Mouse (Mus musculus) liver, postnatal 0 days (tissue): Measurements from ENCODE around the gene Sass6. TPM values are rescaled to one million over a fixed set of nuclear protein-coding genes. Genes with fewer than 3 reads are reported as not detected.
A peak's percentile ranks its signal among the peaks of the same experiment; 100 is the strongest.

Experiments
- ATAC-seq: fragments of 200-750 bp; cut with Nextera tagmentation; 2 replicates; pipeline ENCODE4 v1.8.0; 2017; ENCODE audit warnings: mild to moderate bottlenecking, moderate library complexity
- DNase-seq: peaks from one replicate; pipeline ENCODE4 v3.0.0-alpha.2; 2016
- H3K27ac ChIP-seq: fragments of 300-500 bp; sonication (generic); 2 replicates; pipeline ENCODE4 v1.5.1; 2014; ENCODE audit warnings: antibody characterized with exemption, moderate library complexity, mild to moderate bottlenecking, low read depth
- H3K27me3 ChIP-seq: fragments of 300-500 bp; sonication (generic); 2 replicates; pipeline ENCODE4 v1.6.1; 2014; ENCODE audit warnings: low read length, control low read depth, mixed read lengths; ENCODE audit not compliant: insufficient read depth
- H3K36me3 ChIP-seq: fragments of 300-500 bp; sonication (generic); replicated peaks from 2 replicates; pipeline ENCODE4 v1.6.1; 2014; ENCODE audit warnings: mild to moderate bottlenecking, control low read depth, low read length, moderate library complexity, mixed read lengths; ENCODE audit not compliant: insufficient read depth
- H3K4me1 ChIP-seq: fragments of 300-500 bp; sonication (generic); 2 replicates; pipeline ENCODE4 v1.6.1; 2014; ENCODE audit warnings: antibody characterized with exemption, mild to moderate bottlenecking, control low read depth; ENCODE audit not compliant: insufficient read depth
- H3K4me2 ChIP-seq: fragments of 300-500 bp; sonication (generic); 2 replicates; pipeline ENCODE4 v1.6.1; 2014; ENCODE audit warnings: low read depth, mild to moderate bottlenecking, low read length, moderate library complexity, mixed read lengths
- H3K4me3 ChIP-seq: fragments of 300-500 bp; sonication (generic); 2 replicates; pipeline ENCODE4 v1.5.1; 2014; ENCODE audit warnings: low read depth, low read length
- H3K9ac ChIP-seq: fragments of 300-500 bp; sonication (generic); replicated peaks from 2 replicates; pipeline ENCODE4 v1.6.1; 2014; ENCODE audit warnings: mild to moderate bottlenecking, moderate library complexity
- H3K9me3 ChIP-seq: fragments of 300-500 bp; sonication (generic); 2 replicates; pipeline ENCODE4 v1.6.1; 2016; ENCODE audit warnings: mild to moderate bottlenecking, control low read depth, low read length, mixed read lengths
- CTCF ChIP-seq: sonication (generic); IDR thresholded peaks from 2 replicates; pipeline ENCODE4 v1.5.1; 2016; ENCODE audit warnings: antibody characterized with exemption, low read depth
- EP300 ChIP-seq: IDR thresholded peaks from 2 replicates; pipeline ENCODE4 v1.6.1; 2016; ENCODE audit warnings: antibody characterized with exemption, low read depth, mild to moderate bottlenecking
- WGBS: fragments of 180-500 bp; shearing (Covaris S2); extraction: QIAGEN DNeasy Blood & Tissue Kit; methylation state at CpG from one replicate; pipeline ENCODE4 v1.1.7; 2014; ENCODE audit not compliant: insufficient replicate concordance; 5-methylcytosine and 5-hydroxymethylcytosine counted together
- polyA plus RNA-seq: library from polyadenylated mRNA; unstranded; fragments of >200 nt; fragmentation: Nextera tagmentation; extraction: Ambion mirVana; gene quantifications from 2 replicates; pipeline ENCODE4 v1.2.1, GENCODE M21; 2015

Sass6 gene
- polyA plus RNA-seq, 1 experiment from 2014 or later, result 7.4 TPM

DNA sequence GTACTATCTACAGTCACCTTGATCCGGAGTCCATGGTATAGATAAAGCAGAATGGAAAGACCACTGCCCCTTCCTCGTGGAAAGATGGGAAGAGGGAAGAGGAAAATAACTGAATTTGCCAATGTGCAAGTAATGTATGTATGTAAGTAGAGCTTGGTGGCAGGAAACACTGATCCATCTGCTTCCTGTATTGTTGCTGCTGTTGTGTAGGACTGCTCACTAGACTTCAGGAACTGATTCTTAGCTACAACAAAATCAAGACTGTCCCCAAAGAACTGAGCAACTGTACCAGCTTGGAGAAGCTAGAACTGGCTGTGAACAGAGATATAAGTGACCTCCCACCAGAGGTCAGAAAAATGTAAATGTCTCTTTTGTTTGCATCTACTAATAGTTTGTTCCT is 24.2 kb upstream of the Sass6 start:
- no peak overlapping the region for H3K4me3 ChIP-seq
- DNase-seq, result no peak
- H3K4me1 ChIP-seq, result no peaks in the 10 kb centered on the region
- H3K9ac ChIP-seq, result no peak overlapping the region
- H3K27ac ChIP-seq, result no peak overlapping the region
- no peak overlapping the region for H3K4me2 ChIP-seq
- TF ChIP-seq EP300 (no peak), CTCF (no peak)
- WGBS, result 37% methylated on average over 2 of the region's 2 CpGs
- no peaks in the 10 kb centered on the region for H3K27me3 ChIP-seq
- no peaks in the 10 kb centered on the region for H3K36me3 ChIP-seq
- no peak for ATAC-seq
- H3K9me3 ChIP-seq, result peaks cover 5% of the 10 kb centered on the region; the same call in 1 of the 2 replicates

- Histone ChIP-seq H3K4me2 (no peak overlapping the region), H3K9me3 (no peaks in the 10 kb centered on the region), H3K9ac (no peak overlapping the region), H3K4me1 (no peaks in the 10 kb centered on the region), H3K27ac (no peak overlapping the region), H3K36me3 (peaks cover 18% of the 10 kb centered on the region), H3K27me3 (no peaks in the 10 kb centered on the region), H3K4me3 (no peak overlapping the region)
- DNase-seq (no peak), ATAC-seq (no peak)
- WGBS, result 42% methylated on average over 3 of the region's 3 CpGs
- peak; percentile 66 for TF ChIP-seq CTCF
- no peak for TF ChIP-seq EP300
Measured at GRCm38 (mm10) chr3:116577286-116577685, 17.5 kb upstream of the Sass6 start.

DNA sequence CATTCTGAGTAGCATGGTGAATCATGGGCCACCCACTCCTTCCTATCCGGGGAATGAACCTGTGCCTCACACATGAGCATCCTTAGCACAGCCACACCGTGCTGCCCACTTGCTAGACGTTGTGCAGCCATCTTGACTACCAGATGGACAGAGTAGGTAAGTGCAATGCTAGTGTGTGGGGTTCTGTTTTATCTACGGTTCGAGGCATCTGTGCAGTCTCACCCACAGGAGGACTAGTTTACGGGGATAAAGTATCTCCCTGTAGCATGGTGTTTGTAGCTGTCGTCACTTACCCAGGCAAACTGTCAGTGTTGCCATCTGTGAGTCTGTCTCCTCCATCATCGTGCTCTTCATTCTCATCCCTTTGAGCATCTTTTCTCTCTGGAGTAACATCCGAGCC is 12.6 kb upstream of the Sass6 start:
- Histone ChIP-seq H3K36me3 (peaks cover 45% of the 10 kb centered on the region), H3K27ac (no peak overlapping the region), H3K4me2 (no peak overlapping the region), H3K4me3 (no peak overlapping the region), H3K9ac (no peak overlapping the region), H3K4me1 (no peaks in the 10 kb centered on the region), H3K9me3 (no peaks in the 10 kb centered on the region), H3K27me3 (no peaks in the 10 kb centered on the region)
- DNase-seq, result no peak
- 93% methylated on average over 9 of the region's 9 CpGs for WGBS
- no peak for ATAC-seq
- TF ChIP-seq CTCF, result no peak
- TF ChIP-seq EP300, result no peak

GRCm38 (mm10) chr3:116594076-116594727 is 580 bp upstream of the Sass6 start:
- Histone ChIP-seq H3K36me3 (peaks cover 16% of the 10 kb centered on the region), H3K9me3 (no peaks in the 10 kb centered on the region), H3K4me1 (peaks cover 12% of the 10 kb centered on the region; the same call in 1 of the 2 replicates), H3K4me2 (peak overlapping the region; percentile 79), H3K9ac (peak overlapping the region; percentile 80), H3K27me3 (no peaks in the 10 kb centered on the region), H3K4me3 (peak overlapping the region; percentile 92), H3K27ac (peak overlapping the region; percentile 82)
- ATAC-seq, result peak; percentile 62
- DNase-seq, result no peak
- 2% methylated on average over 21 of the region's 22 CpGs for WGBS
- no peak for TF ChIP-seq EP300
- TF ChIP-seq CTCF, result peak; percentile 37; the same call in 1 of the 2 replicates

DNA sequence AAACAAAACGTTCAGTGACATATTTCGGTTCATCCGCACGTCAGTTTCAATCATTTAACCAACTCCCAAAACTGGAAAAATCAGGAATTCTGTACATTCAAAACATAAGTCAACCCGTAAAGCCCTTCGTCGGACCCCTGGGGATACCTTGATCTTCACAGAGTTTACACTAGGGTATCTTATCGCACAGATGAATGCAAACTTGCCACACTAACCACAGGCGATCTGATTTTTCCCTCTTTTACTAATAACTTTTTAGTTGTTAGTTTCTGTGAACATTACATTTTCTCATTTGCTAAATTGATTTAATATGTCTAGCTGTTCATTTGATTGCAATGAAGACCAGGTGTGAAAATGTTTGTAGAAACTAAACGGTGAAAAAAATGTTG is 815 bp downstream of the Sass6 start:
- Histone ChIP-seq H3K36me3 (peaks cover 8% of the 10 kb centered on the region), H3K27ac (peak overlapping the region; percentile 66), H3K4me1 (peaks cover 12% of the 10 kb centered on the region; the same call in 1 of the 2 replicates), H3K4me3 (peak overlapping the region; percentile 92), H3K27me3 (no peaks in the 10 kb centered on the region), H3K9me3 (no peaks in the 10 kb centered on the region), H3K9ac (peak overlapping the region; percentile 80), H3K4me2 (peak overlapping the region; percentile 79)
- WGBS, result 7% methylated on average over 10 of the region's 10 CpGs
- DNase-seq (no peak), ATAC-seq (no peak)
- no peak for TF ChIP-seq EP300
- no peak for TF ChIP-seq CTCF

GRCm38 (mm10) chr3:116599705-116600104 is 4.9 kb downstream of the Sass6 start:
- Histone ChIP-seq H3K36me3 (peaks cover 6% of the 10 kb centered on the region), H3K9ac (no peak overlapping the region), H3K4me3 (no peak overlapping the region), H3K27me3 (no peaks in the 10 kb centered on the region), H3K4me2 (no peak overlapping the region), H3K4me1 (peaks cover 8% of the 10 kb centered on the region; the same call in 1 of the 2 replicates), H3K27ac (no peak overlapping the region), H3K9me3 (no peaks in the 10 kb centered on the region)
- DNase-seq (no peak), ATAC-seq (no peak)
- whole genome bisulfite sequencing, result 69% methylated on average over 2 of the region's 2 CpGs
- no peak for TF ChIP-seq CTCF
- no peak for TF ChIP-seq EP300

- Histone ChIP-seq H3K4me1 (peaks cover 6% of the 10 kb centered on the region; the same call in 1 of the 2 replicates), H3K27ac (no peak overlapping the region), H3K9me3 (no peaks in the 10 kb centered on the region), H3K36me3 (peaks cover 8% of the 10 kb centered on the region), H3K9ac (no peak overlapping the region), H3K27me3 (no peaks in the 10 kb centered on the region), H3K4me3 (no peak overlapping the region), H3K4me2 (no peak overlapping the region)
- ATAC-seq (no peak), DNase-seq (no peak)
- 60% methylated on average over 5 of the region's 5 CpGs for WGBS
- no peak for TF ChIP-seq EP300
- no peak for TF ChIP-seq CTCF
Measured at GRCm38 (mm10) chr3:116601005-116601404, 6.2 kb downstream of the Sass6 start.
